Mouse (Mus musculus): ENCODE results near the gene Zfp661. TPM values are rescaled to one million over a fixed set of nuclear protein-coding genes. Genes with fewer than 3 reads are reported as not detected.
"Not testable (repeated sequence)": the region's sequence is repeated elsewhere in the genome, so short reads cannot be mapped to it uniquely, and the experiment has no call there.

Zfp661 gene
- total RNA-seq (2021) = 1 to 10 TPM; 8.4 to 8.8 TPM
- long read RNA-seq, partial matches to known transcripts = 3 of 12 reads
- long read RNA-seq, other reads (novel, unspliced or antisense) = 3 of 12 reads

DNA sequence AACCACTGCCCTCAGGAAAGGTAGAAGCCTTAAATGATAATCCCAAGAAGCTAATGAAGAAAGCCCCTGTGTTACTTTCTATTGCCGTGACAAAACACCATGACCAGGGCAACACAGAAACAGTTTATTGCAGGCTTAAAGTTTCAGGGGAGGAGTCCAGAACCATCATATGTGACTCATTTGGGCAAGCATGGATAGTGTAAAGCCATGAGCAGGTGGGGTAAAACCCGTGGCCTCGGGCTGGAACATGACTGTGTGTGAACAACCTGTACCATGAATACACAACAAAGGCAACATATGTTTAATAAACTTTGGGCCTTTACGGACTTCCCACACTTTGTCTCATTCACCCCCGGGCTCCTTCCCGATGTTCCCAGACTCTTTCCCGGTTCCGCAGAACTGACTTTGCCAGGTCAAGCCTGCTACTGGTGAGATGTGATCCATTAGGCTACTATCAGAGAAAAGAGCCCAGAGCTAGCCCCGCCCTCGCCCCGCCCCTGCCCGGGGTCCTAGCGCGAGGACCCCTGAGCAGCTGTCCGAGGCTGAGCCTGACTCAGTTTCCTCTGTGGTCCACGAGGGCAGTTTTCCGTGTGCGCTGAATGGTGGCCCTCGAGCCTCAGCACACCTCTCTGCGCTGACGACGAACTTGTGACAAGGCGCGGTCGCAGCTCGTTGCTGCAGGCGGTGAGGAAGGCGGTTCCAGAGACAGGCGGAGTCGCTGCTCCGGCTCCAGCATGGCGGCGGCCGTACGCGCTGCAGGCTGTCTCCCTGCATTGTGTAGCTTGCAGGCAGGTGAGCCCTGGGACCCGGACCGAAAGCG lies at the start of gene Zfp661, which contains the start of gene Mrps5:
Gene Zfp661 (minus strand): TSS at position 401 of the 820 bp plus-strand sequence.
Gene Mrps5 (plus strand): TSS at position 529 of the 820 bp plus-strand sequence.
- DNase-seq (ENCODE audit: low spot score in 2 of 2) = peak; percentile 77 to 89

GRCm38 (mm10) chr2:127635581-127635980 lies 48.7 kb upstream of the Zfp661 start:
- no peak for DNase-seq (ENCODE audit: low spot score in 2 of 2)

- no peak for DNase-seq (ENCODE audit: low spot score in 2 of 2)
These were observed 45.7 kb upstream of the Zfp661 start for GRCm38 (mm10) chr2:127632601-127633000.

DNA sequence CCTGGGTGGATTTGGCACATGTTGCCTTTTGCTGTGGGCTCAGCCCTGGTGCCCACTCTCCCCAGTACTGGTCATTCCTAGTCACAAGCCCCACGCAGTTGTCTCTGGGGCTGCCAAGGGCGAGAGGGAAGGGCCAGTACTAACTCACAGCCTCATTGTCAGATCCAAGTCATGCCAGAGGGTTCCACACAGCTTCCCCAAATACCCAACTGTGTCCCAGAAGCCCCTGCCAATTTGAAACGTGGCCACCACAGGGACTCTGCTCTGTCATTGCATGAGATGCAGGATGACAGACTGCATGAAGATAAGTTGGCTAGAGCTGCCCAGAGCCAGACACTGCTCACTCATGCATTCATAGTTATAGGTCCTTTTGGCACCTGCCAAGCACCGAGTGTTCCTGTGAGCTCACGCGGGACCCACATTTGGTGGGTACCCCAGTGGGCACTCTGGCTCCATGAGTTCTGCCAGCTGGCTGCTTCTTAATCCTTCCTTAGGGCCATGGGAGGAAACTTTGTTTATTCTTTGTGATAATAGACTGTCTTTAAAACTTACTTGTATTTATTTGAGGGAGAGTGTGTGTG lies 41.2 kb upstream of the Zfp661 start:
- peak in 1 of 2 experiments; percentile 19 for DNase-seq (ENCODE audit: low spot score in 2 of 2)

GRCm38 (mm10) chr2:127627354-127627753 lies 40.5 kb upstream of the Zfp661 start:
- peak in 1 of 2 experiments; percentile 64 for DNase-seq (ENCODE audit: low spot score in 2 of 2)

DNA sequence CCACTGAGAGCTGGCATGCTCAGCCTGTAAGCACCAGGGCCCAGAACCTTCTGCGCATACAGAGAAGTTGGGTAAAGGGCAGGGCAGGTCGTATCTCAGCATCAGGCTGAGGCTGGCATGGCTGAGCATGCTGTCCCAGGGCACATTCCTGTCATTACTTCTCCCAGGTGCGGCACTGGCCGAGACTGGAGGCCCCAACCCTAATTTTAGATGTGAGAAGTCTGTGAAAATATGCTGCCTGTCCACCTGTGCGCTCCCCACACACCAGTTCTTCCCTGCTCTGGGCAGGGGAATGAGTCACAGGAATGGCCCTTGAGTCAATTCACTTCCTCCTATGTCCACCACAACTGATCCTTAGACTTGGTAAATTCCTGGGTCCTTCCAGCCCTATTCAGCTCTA lies 38.8 kb upstream of the Zfp661 start:
- DNase-seq (ENCODE audit: low spot score in 2 of 2) = no peak

DNA sequence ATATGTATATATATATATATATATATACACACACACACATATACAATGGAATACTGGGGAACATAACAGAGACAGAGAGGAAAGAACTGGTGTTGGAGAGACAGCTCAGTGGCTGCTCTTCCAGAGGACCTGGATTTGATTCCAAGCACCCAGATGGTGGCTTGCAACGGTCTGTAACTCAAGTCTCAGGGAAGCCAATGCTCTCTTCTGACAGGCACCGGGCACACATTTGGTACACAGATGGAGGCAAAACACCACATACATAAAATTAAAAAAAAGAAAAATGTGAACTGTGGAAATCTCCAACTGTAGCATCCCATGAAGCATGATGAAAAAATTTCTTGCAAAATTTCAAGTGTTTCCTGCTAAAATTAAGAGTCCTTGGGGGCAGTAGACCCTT lies 37.9 kb upstream of the Zfp661 start:
- no peak for DNase-seq (ENCODE audit: low spot score in 2 of 2)

- no peak for DNase-seq (ENCODE audit: low spot score in 2 of 2)
These were observed 35.2 kb upstream of the Zfp661 start for GRCm38 (mm10) chr2:127622065-127622464.

DNA sequence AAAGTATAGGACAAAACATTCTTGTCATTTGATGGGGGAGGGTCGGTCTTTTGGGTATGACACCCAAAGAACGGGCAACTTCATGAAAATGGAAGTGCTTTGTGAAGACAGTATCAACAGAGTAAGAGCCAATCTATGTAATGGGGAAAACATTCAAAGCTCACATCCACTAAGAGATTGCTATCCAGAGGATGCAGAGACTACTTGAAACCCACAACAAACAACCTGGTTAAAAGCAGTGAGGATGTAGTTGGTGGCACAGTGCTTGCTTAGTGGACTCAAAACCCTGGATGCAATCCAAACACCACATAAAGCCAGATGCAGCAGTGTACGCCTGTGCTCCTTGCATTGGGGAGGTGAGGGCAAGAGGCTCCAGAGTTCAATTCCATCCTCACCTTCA lies 32.4 kb upstream of the Zfp661 start:
- no peak for DNase-seq (ENCODE audit: low spot score in 2 of 2)

GRCm38 (mm10) chr2:127612288-127612687 lies 25.4 kb upstream of the Zfp661 start:
- peak in 1 of 2 experiments; percentile 37 for DNase-seq (ENCODE audit: low spot score in 2 of 2)

GRCm38 (mm10) chr2:127611386-127611785 lies 24.5 kb upstream of the Zfp661 start:
- DNase-seq (ENCODE audit: low spot score in 2 of 2) = no peak

DNA sequence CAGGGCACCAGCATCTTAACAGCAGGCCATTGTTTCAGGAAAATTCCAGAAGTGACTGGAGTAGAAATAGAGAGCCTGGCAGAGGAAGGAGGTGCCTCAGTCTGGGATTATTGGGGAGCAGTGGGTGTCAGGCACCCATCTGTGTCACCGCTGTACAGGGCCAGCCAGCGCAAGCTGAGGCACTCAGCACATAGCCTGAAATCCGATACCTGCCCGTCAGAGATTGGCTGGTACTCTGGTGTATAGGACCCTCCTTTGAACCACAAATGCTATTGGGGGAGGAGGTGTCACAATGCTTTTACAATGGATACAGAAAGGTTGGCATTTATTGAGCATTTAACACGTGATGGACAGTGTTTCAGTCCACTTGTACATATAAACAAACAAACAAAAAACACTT lies 22.1 kb upstream of the Zfp661 start:
- no peak for DNase-seq (ENCODE audit: low spot score in 2 of 2)

DNA sequence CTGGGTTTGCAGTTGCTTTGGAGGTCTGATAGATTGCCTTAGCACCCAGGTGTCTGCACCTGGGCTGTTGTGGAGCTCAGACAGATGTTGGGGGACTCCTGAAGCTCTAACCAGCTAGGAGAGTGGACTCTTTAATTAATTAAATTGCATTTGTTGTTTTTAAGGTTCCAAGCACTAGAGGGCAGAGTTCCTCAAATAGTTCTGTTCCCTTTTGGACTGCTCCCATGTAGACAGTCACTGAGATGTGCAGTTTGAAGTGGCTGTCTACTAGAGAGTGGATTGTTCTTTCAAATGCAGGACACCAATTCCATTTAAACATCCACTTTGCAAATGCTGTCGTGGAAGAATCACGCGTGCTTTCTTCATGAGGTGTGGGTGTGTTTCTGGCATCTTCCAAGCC lies 21.3 kb upstream of the Zfp661 start:
- DNase-seq (ENCODE audit: low spot score in 2 of 2) = peak in 1 of 2 experiments; percentile 69

- no peak for DNase-seq (ENCODE audit: low spot score in 2 of 2)
These were observed 18.3 kb upstream of the Zfp661 start for GRCm38 (mm10) chr2:127605203-127605602.

DNA sequence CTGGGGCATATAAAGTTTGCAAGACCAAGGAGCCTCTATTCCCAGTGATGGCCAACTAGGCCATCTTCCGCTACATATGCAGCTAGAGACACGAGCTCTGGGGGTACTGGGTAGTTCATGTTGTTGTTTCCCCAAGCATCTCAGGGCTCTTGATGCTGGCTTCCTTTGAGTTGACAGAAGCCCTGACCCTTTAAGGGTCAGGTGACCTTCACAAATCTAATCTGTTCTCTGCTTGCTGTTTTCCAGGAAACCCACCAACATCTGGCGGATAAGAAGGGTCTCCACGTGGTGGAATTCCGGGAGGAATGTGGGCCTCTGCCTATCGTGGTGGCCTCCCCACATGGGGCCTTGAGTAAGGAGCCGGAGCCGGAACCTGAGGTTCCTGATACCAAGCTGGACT lies 16.5 kb upstream of the Zfp661 start:
- not testable (repeated sequence) for DNase-seq (ENCODE audit: low spot score in 2 of 2)

DNA sequence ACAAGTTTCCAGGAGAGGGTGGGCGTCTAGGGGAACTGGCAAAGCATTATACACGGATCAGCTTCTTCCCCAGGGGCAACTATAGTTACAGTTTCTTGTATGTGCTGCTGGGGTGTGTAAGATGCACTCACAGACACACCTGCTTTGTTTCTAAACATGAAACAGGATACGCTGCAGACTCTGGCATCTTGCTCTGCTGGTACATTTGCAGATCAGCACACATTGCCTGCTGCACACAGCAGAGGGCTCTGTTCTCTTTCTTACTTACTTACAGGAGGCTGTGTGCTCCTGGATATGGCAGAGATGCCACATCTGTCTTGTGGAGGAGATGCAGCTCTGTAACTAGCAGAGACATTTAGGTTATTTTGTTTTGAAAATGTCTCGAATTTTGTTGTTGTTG lies 3.9 kb upstream of the Zfp661 start:
- DNase-seq (ENCODE audit: low spot score in 2 of 2) = no peak

DNA sequence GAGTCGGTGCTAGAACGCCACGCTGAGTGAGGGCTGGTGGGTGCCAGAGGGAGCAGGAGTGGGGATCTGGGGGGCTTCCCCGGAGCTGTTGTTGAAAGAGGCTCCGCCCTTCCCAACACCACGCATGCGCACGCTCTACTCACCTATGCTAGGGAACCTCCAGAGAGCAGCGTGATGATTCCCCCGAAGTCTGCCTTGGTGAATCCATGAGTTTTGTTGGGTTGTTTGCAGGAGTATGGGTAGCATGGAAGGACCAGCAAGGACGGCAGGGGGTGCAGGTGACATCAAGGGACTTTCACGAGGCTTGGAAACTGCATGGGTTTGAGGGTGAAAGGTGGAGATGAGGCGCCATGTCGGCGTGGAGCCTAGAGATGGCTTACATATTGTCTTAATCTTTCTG lies 3.3 kb upstream of the Zfp661 start:
- no peak for DNase-seq (ENCODE audit: low spot score in 2 of 2)

DNA sequence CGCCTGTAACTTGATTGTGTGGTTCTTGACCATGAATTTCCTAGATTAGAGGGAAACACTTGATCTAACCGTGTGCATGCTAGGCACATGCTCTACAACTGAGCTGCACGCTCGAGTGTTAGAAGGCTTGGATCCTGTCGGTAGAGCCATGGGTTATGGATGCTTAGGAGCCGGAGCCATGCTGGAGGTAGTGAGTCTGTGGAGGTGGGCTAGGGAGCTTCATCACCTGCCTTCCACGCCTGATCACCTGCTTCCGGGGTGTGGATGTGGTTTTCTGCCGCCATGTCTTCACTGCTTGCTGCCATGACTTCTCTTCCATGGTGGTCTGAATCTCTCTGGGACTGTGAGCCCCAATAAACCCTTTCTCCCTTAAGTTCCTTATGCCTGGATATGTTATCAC lies 2.0 kb upstream of the Zfp661 start:
- no peak for DNase-seq (ENCODE audit: low spot score in 2 of 2)

GRCm38 (mm10) chr2:127587514-127587844 lies 585 bp upstream of the Zfp661 start:
- DNase-seq (ENCODE audit: low spot score in 2 of 2) = no peak

DNA sequence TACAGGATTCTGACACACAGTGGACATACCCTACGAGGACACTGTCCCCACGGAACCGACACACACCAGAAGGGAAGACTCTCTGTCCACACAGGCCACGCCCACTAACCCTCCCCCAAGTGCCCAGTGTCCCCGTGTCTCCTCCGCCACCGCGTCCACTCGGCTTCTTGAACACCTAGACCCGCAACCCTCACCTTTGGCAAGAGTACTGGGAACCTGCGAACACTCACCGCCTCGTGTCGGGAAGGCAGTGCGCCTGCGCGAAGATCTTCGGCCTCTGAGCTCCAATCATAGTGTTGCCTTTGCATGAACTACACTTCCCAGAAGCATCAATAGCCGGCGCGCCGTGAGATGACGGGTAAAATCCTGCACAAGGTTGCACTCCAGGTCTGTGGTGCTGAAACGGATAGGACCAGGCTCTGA lies 2.4 kb downstream of the Zfp661 start:
- peak; percentile 93 to 97 for DNase-seq (ENCODE audit: low spot score in 2 of 2)

- no peak for DNase-seq (ENCODE audit: low spot score in 2 of 2)
These were observed 13.6 kb downstream of the Zfp661 start for GRCm38 (mm10) chr2:127573322-127573721.

All from layer of hippocampus, adult 18-20 months (tissue).